Mouse (Mus musculus): Measurements from ENCODE around the gene Eya2. TPM values are rescaled to one million over a fixed set of nuclear protein-coding genes. Genes with fewer than 3 reads are reported as not detected.

The Eya2 gene
- total RNA-seq, 2 experiments from 2014 or later: 4.4 to 5.9 TPM

GRCm38 (mm10) chr2:165590742-165591141, 4.1 kb upstream of the Eya2 start:
- no peak for DNase-seq (ENCODE audit: low spot score in 2 of 2)

DNA sequence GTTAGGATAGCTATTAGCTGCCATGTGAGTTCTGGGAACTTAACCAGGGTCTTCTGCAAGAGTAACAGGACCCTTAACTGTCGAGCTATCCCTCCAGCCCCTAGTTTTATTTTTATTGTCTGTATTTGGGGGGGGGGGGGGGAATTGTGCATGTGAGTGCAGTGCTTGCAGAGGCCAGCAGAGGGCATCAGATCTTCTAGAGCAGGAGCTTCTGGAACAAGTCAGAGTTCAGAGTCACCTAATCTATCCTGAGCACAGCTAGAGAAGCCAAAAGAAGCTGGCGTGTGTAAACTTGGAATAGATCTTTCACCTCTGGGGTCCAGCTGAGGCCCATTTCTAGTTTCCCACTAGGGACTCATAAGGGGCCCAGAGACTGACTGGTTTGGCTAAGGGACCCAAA, 1.1 kb upstream of the Eya2 start:
- DNase-seq (ENCODE audit: low spot score in 2 of 2): no peak

GRCm38 (mm10) chr2:165595676-165596070, 841 bp downstream of the Eya2 start:
- no peak for DNase-seq (ENCODE audit: low spot score in 2 of 2)

- no peak for DNase-seq (ENCODE audit: low spot score in 2 of 2)
These were observed 1.3 kb downstream of the Eya2 start for GRCm38 (mm10) chr2:165596141-165596540.

GRCm38 (mm10) chr2:165597536-165597935, 2.7 kb downstream of the Eya2 start:
- no peak for DNase-seq (ENCODE audit: low spot score in 2 of 2)

DNA sequence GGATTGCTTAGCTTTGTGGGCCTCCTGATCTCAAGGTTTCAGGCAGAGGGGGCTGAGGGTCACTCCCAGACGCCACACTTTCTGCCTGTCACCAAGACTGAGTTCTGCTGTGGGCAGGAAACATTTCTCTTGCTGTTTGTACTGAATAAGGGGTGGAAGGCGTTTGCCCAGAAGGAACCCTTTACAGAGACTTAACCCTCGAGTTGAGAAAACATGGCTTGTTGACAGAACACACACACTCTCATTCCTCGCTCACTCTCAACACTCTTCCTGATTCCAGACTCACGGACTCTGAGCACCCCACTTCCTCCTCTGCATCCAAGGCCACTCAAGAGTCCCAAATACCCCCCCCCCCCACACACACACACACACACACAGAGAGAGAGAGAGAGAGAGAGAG, 3.3 kb downstream of the Eya2 start:
- no peak for DNase-seq (ENCODE audit: low spot score in 2 of 2)

GRCm38 (mm10) chr2:165599566-165599965, 4.7 kb downstream of the Eya2 start:
- DNase-seq (ENCODE audit: low spot score in 2 of 2): no peak

GRCm38 (mm10) chr2:165600926-165601325, 6.1 kb downstream of the Eya2 start:
- DNase-seq (ENCODE audit: low spot score in 2 of 2): no peak

- no peak for DNase-seq (ENCODE audit: low spot score in 2 of 2)
These were observed 6.8 kb downstream of the Eya2 start for GRCm38 (mm10) chr2:165601605-165602004.

- DNase-seq (ENCODE audit: low spot score in 2 of 2): no peak
These were observed 8.9 kb downstream of the Eya2 start for GRCm38 (mm10) chr2:165603775-165604174.

DNA sequence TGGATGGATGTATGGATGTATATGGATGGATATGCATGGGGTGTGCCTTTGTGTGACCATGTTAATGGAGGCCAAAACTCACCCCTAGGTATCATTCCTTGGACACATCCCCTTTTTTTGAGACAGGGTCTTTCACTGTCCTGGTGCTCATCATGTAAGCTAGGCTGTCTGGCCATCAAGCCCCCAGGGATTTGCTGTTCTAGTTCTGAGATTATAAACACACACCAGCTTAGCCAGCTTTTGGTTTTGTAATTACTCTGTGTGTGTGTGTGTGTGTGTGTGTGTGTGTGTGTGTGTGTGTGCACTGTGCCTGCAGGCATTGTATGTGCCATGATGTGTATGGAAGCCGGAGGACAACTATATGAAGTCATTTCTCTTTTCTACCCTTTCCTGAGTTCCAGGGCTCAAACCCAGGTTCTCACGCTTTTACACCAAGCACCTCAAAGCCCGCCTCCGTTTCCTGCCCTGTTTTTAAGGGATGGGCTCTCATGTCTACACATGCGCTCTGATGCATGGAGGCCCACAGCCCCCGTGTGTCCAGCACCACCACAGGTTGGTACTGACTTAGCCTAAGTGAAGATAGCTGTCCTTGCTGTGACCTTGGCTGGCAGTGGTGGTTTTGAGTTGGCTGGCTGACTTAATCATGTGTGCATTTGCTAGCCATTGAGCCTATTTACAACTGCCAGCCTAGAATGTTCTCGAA, 16.9 kb downstream of the Eya2 start:
- DNase-seq (ENCODE audit: low spot score in 2 of 2): no peak

- DNase-seq (ENCODE audit: low spot score in 2 of 2): peak in 1 of 2 experiments; percentile 39
These were observed 19.0 kb downstream of the Eya2 start for GRCm38 (mm10) chr2:165613741-165614339.

- no peak for DNase-seq (ENCODE audit: low spot score in 2 of 2)
These were observed 26.7 kb downstream of the Eya2 start for GRCm38 (mm10) chr2:165621488-165621887.

GRCm38 (mm10) chr2:165622596-165622995, 27.8 kb downstream of the Eya2 start:
- no peak for DNase-seq (ENCODE audit: low spot score in 2 of 2)

GRCm38 (mm10) chr2:165626826-165627225, 32.0 kb downstream of the Eya2 start:
- DNase-seq (ENCODE audit: low spot score in 2 of 2): no peak

DNA sequence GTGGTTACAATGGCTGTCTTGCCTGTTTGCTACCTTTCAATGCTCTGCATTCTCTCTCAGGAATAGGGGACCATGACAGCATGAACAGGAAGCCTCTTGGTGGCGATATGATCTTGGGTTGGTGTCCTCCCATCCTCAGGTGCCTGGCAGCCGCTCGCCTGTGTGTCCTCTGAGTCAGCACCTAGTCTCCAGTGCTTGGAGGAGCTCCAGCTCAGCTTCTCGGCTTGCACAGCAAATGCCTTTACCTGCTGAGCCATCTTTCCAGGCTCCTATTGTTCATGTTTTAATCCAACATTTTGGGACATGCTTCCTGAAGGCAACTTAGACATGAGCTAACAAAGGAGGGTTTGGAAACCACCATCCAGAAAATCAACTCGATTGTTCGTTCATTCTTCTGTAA, 33.1 kb downstream of the Eya2 start:
- no peak for DNase-seq (ENCODE audit: low spot score in 2 of 2)

DNA sequence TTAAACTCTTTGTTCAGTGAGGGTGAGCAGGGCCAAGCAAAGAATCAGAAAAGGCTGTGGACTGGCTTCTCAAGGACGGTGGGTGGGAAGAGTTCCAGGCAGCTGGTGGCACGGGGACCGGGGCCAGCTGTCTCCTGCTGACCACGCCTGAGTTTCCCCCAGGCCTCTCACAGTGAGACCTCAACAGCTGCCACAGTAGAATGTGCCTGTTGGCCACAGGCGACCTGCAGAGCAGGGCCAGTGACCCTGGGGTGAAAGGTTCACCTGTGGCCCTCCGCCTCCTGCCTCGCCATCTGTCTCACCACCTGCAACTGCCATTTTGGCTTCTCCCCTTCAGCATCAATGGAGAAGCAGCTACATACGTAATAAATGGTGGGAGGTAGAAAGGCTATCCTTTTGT, 35.1 kb downstream of the Eya2 start:
- no peak for DNase-seq (ENCODE audit: low spot score in 2 of 2)

DNA sequence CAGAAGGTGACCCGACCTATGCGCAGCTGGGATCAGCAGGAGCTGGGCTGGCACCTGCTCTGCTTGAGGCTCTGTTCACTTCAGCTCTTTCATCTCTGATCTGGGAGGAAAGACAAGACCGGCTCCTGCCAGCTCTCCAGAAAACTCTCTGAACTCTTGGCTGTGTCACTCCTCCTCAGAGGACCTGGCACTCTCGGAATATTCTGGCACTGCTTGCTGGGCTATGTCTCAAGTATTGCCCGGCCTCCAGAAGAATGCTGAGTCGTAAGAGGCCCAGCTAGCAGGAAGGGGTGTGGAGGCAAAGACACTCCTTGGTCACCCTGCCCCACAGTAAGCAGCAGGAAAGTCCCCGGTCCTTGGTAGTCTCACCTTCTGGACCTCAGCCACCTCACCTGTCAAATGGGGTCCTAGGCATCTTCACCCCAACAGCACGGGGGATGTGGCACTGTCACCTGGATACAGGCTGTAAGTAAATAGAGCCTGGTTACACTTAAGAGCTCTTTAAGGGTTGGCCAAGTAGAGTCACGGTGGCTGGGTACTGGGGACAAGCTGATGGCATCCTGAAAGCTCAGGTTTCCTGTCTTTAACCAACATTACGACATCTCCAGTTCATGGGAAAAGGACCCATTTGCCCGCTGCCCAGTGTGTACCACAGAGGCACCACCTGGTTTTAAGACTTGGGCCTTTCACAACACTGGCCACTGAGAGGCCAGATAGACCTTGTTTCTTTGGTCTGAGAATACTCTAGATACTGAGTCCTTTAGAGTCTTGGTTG, 38.4 kb downstream of the Eya2 start:
- DNase-seq (ENCODE audit: low spot score in 2 of 2): no peak

DNA sequence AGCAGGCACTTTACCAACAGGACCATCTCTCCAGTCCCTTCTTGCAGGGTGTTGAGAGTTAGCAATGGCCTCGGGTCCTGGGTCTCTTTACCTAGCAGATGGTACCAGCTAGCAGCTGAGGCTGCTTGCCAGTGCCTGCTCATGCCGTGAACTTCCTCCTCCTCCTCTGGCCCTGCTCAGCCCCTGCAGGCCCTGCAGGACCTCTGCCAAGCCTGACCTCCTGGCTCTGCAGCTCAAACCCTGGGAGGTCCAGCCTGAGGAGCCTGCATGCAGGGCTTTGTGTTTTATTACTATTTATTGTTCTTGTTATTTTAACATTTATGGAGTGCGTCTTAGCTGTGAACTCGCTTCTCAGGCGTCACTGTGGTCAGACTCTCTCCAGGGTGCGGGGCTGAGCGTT, 39.6 kb downstream of the Eya2 start:
- no peak for DNase-seq (ENCODE audit: low spot score in 2 of 2)

DNA sequence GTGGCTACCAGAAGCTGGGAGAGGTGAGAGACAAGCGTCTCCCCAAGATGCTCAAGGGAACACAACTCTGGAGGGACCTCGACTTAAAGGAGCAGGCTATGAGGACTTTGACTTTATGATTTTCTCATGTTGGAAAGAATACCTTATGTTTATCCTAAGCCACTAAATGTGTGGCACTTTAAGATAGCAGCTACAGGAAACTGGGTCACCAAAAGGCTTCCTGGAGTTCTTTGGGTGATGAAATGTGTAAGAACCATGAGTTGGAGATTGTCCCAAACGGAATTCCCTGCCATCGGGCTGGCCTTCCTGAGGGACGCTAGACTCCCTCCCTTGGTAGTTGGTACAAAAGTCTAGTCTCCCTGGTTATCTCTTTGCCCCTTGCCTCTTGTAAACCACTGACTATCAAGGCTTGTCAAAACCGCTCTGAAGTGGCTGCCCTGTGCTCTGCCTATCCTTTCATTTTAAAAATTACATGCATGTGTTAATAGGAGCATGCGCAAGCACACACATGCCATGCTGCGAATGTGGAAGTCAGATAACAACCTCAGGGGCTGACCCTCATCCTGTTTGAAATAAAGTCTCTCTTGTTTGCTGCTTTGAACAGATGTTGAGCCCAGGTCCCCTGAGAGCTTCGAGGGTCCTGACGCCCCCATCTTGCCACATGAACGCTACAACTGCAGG, 44.4 kb downstream of the Eya2 start:
- no peak for DNase-seq (ENCODE audit: low spot score in 2 of 2)

DNA sequence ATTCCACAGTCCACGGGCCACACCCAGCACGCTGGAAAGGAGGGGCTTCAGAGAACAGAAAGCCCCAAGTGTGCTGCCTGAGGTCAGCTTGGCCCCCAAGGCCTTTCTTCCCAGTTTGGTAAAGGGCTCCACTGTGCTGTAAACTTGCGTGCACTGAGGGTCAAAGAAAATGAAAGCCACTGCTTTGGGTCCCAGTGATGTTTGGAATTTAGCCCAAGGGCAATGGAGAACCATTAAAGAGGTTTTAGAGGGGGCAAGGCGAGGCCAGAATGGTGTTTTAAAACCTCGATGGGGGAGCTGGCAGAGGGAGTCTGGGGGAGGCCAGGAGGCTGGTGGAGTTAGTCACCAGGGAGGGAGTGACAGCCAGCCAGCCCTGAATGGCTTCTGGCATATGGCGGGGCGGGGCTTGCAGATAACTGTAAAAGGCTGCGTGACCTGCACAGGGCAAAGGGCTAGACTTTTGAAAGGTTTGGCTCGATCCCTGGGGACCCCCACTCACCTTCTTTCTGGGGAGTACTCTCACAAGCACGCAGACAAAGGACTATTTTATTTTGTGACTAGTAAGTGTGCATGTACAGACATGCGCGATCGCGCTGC, 47.2 kb downstream of the Eya2 start:
- DNase-seq (ENCODE audit: low spot score in 2 of 2): no peak

Data from adrenal gland, adult 18-20 months (tissue).